Mouse (Mus musculus) mesoderm, embryonic 11.5 days (tissue): ENCODE results near the gene Gm10251.
A peak's percentile ranks its signal among the peaks of the same experiment; 100 is the strongest.
"Not testable (repeated sequence)": the region's sequence is repeated elsewhere in the genome, so short reads cannot be mapped to it uniquely, and the experiment has no call there.

ENCODE experiments used
- DNase-seq: peaks from one replicate; pipeline ENCODE4 v3.0.0-alpha.2; 2012; ENCODE audit warnings: low read depth, low spot score

The Gm10251 gene

GRCm38 (mm10) chr14:6684070-6684469 is at the start of gene Gm10251:
Gm10251 (minus strand) TSS chr14:6684170.
- not testable (repeated sequence) for DNase-seq

GRCm38 (mm10) chr14:6720151-6720550 is 36.2 kb upstream of the Gm10251 start, which contains the start of gene Gm8050:
Gm8050 (minus strand) TSS chr14:6720251.
- DNase-seq, result not testable (repeated sequence)

- not testable (repeated sequence) for DNase-seq
Observed at GRCm38 (mm10) chr14:6622318-6622717, 61.7 kb downstream of the Gm10251 start, which contains the start of gene Gm3460. Gm3460 (minus strand) TSS chr14:6622418.

- DNase-seq, result not testable (repeated sequence)
Observed at GRCm38 (mm10) chr14:6606436-6606835, 77.5 kb downstream of the Gm10251 start.

GRCm38 (mm10) chr14:6605004-6605403 is 79.0 kb downstream of the Gm10251 start:
- DNase-seq, result peak; percentile 15

GRCm38 (mm10) chr14:6604551-6604950 is 79.4 kb downstream of the Gm10251 start:
- DNase-seq, result not testable (repeated sequence)

- DNase-seq, result not testable (repeated sequence)
Observed at GRCm38 (mm10) chr14:6590513-6590912, 93.5 kb downstream of the Gm10251 start, which contains the start of gene Gm3629. Gm3629 (minus strand) TSS chr14:6590613.
